Mouse (Mus musculus): Measurements from ENCODE around the gene Vwa8. TPM values are rescaled to one million over a fixed set of nuclear protein-coding genes. Genes with fewer than 3 reads are reported as not detected.

Vwa8 gene
- polyA plus RNA-seq, 1 experiment: 0.11 TPM

GRCm38 (mm10) chr14:79136585-79136984, 287.7 kb downstream of the Vwa8 start:
- Histone ChIP-seq H3K27me3 (ENCODE audit: control insufficient read depth) (no peaks in the 10 kb centered on the region), H3K4me1 (ENCODE audit: control insufficient read depth) (no peaks in the 10 kb centered on the region; the same call in 1 of the 2 replicates), H3K4me3 (replicated peaks) (no peak overlapping the region), H3K9me3 (ENCODE audit: control insufficient read depth, low read length) (no peaks in the 10 kb centered on the region), H3K36me3 (ENCODE audit: control insufficient read depth) (no peaks in the 10 kb centered on the region)
- TF ChIP-seq GATA1 (IDR thresholded peaks at IDR 0.05; ENCODE audit: low read length): no peak
- no peak for TF ChIP-seq TAL1 (IDR thresholded peaks at IDR 0.05; ENCODE audit: low read length)

- H3K4me1 ChIP-seq (ENCODE audit: control insufficient read depth): no peaks in the 10 kb centered on the region; the same call in 1 of the 2 replicates
- no peaks in the 10 kb centered on the region for H3K9me3 ChIP-seq (ENCODE audit: control insufficient read depth, low read length)
- H3K4me3 ChIP-seq (replicated peaks): no peak overlapping the region
- no peaks in the 10 kb centered on the region for H3K27me3 ChIP-seq (ENCODE audit: control insufficient read depth)
- no peak for TF ChIP-seq TAL1 (IDR thresholded peaks at IDR 0.05; ENCODE audit: low read length)
- no peak for TF ChIP-seq GATA1 (IDR thresholded peaks at IDR 0.05; ENCODE audit: low read length)
- H3K36me3 ChIP-seq (ENCODE audit: control insufficient read depth): no peaks in the 10 kb centered on the region
Measured at GRCm38 (mm10) chr14:79137100-79137499, 288.2 kb downstream of the Vwa8 start.

- no peak for TF ChIP-seq GATA1 (IDR thresholded peaks at IDR 0.05; ENCODE audit: low read length)
- H3K4me3 ChIP-seq (replicated peaks): no peak overlapping the region
- H3K27me3 ChIP-seq (ENCODE audit: control insufficient read depth): no peaks in the 10 kb centered on the region
- H3K36me3 ChIP-seq (ENCODE audit: control insufficient read depth): no peaks in the 10 kb centered on the region
- no peaks in the 10 kb centered on the region for H3K4me1 ChIP-seq (ENCODE audit: control insufficient read depth)
- no peaks in the 10 kb centered on the region for H3K9me3 ChIP-seq (ENCODE audit: control insufficient read depth, low read length)
Measured at GRCm38 (mm10) chr14:79139096-79139651, 290.3 kb downstream of the Vwa8 start.

GRCm38 (mm10) chr14:79139918-79140825, 291.3 kb downstream of the Vwa8 start:
- H3K4me1 ChIP-seq (ENCODE audit: control insufficient read depth): no peaks in the 10 kb centered on the region
- TF ChIP-seq GATA1 (IDR thresholded peaks at IDR 0.05; ENCODE audit: low read length) (no peak), TAL1 (IDR thresholded peaks at IDR 0.05; ENCODE audit: low read length) (no peak)
- H3K4me3 ChIP-seq (replicated peaks): no peak overlapping the region
- H3K36me3 ChIP-seq (ENCODE audit: control insufficient read depth): no peaks in the 10 kb centered on the region
- H3K27me3 ChIP-seq (ENCODE audit: control insufficient read depth): no peaks in the 10 kb centered on the region
- no peaks in the 10 kb centered on the region for H3K9me3 ChIP-seq (ENCODE audit: control insufficient read depth, low read length)

GRCm38 (mm10) chr14:79140826-79141219, 292.0 kb downstream of the Vwa8 start:
- Histone ChIP-seq H3K9me3 (ENCODE audit: control insufficient read depth, low read length) (no peaks in the 10 kb centered on the region), H3K27me3 (ENCODE audit: control insufficient read depth) (no peaks in the 10 kb centered on the region), H3K4me3 (replicated peaks) (no peak overlapping the region), H3K4me1 (ENCODE audit: control insufficient read depth) (no peaks in the 10 kb centered on the region), H3K36me3 (ENCODE audit: control insufficient read depth) (no peaks in the 10 kb centered on the region)
- TF ChIP-seq TAL1 (IDR thresholded peaks at IDR 0.05; ENCODE audit: low read length) (no peak), GATA1 (IDR thresholded peaks at IDR 0.05; ENCODE audit: low read length) (no peak)

- TF ChIP-seq TAL1 (IDR thresholded peaks at IDR 0.05; ENCODE audit: low read length): no peak
- TF ChIP-seq GATA1 (IDR thresholded peaks at IDR 0.05; ENCODE audit: low read length): no peak
- no peak overlapping the region for H3K4me3 ChIP-seq (replicated peaks)
- H3K4me1 ChIP-seq (ENCODE audit: control insufficient read depth): no peaks in the 10 kb centered on the region
- no peaks in the 10 kb centered on the region for H3K36me3 ChIP-seq (ENCODE audit: control insufficient read depth)
- H3K9me3 ChIP-seq (ENCODE audit: control insufficient read depth, low read length): no peaks in the 10 kb centered on the region
- no peaks in the 10 kb centered on the region for H3K27me3 ChIP-seq (ENCODE audit: control insufficient read depth)
Measured at GRCm38 (mm10) chr14:79142342-79142741, 293.5 kb downstream of the Vwa8 start.

GRCm38 (mm10) chr14:79143696-79144095, 294.8 kb downstream of the Vwa8 start:
- Histone ChIP-seq H3K27me3 (ENCODE audit: control insufficient read depth) (no peaks in the 10 kb centered on the region), H3K36me3 (ENCODE audit: control insufficient read depth) (no peaks in the 10 kb centered on the region), H3K4me1 (ENCODE audit: control insufficient read depth) (no peaks in the 10 kb centered on the region), H3K9me3 (ENCODE audit: control insufficient read depth, low read length) (no peaks in the 10 kb centered on the region), H3K4me3 (replicated peaks) (no peak overlapping the region)
- no peak for TF ChIP-seq TAL1 (IDR thresholded peaks at IDR 0.05; ENCODE audit: low read length)
- TF ChIP-seq GATA1 (IDR thresholded peaks at IDR 0.05; ENCODE audit: low read length): no peak

- no peaks in the 10 kb centered on the region for H3K27me3 ChIP-seq (ENCODE audit: control insufficient read depth)
- H3K36me3 ChIP-seq (ENCODE audit: control insufficient read depth): no peaks in the 10 kb centered on the region
- TF ChIP-seq TAL1 (IDR thresholded peaks at IDR 0.05; ENCODE audit: low read length): no peak
- TF ChIP-seq GATA1 (IDR thresholded peaks at IDR 0.05; ENCODE audit: low read length): no peak
- H3K4me1 ChIP-seq (ENCODE audit: control insufficient read depth): no peaks in the 10 kb centered on the region
- no peaks in the 10 kb centered on the region for H3K9me3 ChIP-seq (ENCODE audit: control insufficient read depth, low read length)
- H3K4me3 ChIP-seq (replicated peaks): no peak overlapping the region
Measured at GRCm38 (mm10) chr14:79144278-79145224, 295.7 kb downstream of the Vwa8 start.

- no peaks in the 10 kb centered on the region for H3K27me3 ChIP-seq (ENCODE audit: control insufficient read depth)
- no peak for TF ChIP-seq GATA1 (IDR thresholded peaks at IDR 0.05; ENCODE audit: low read length)
- no peak for TF ChIP-seq TAL1 (IDR thresholded peaks at IDR 0.05; ENCODE audit: low read length)
- no peaks in the 10 kb centered on the region for H3K9me3 ChIP-seq (ENCODE audit: control insufficient read depth, low read length)
- H3K4me1 ChIP-seq (ENCODE audit: control insufficient read depth): no peaks in the 10 kb centered on the region
- no peaks in the 10 kb centered on the region for H3K36me3 ChIP-seq (ENCODE audit: control insufficient read depth)
- H3K4me3 ChIP-seq (replicated peaks): no peak overlapping the region
Measured at GRCm38 (mm10) chr14:79151711-79152110, 302.9 kb downstream of the Vwa8 start.
